24 mouse cellular contexts compared by ENCODE assay signal in the genomic region with DNA sequence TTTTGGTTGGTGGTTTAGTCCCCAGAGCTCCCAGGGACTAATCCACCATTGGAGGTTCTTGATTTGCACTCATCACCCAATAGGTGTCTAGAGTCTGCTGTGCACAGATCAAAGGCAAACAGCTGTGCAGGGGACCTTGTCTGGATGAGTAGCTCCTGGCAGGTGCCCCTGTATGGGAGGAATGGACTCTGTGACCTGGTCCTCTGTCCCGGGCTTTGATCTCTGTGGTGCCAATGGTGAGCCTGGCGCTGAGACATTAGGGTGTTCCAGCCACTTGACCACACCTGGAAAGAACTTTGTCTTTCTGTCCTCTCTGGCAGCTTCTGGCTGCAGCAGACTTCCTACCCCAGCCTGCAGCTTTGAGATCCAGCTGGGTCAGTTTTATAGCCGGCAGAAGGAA.
DNase-seq lines count a peak whose midpoint lies in the region; ATAC-seq and TF ChIP-seq lines count a peak whose summit lies in the region.
"Had no signal": no experiment of that assay in that cellular context is flagged by ENCODE, and none has a peak within 500 bp of the region (broad histone marks: within the 10 kb centered on the region; RNA-seq: fewer than 3 reads in every experiment).

No protein-coding gene starts in this region.

- peak; percentile 52 for DNase-seq in kidney, adult 11 months
- DNase-seq in kidney, postnatal 10 days, result no peak
- DNase-seq in kidney, adult 2 months, result peak; percentile 80
- no peak for DNase-seq in kidney, postnatal 14 days
- DNase-seq in kidney, adult 9 months, result peak; percentile 71
- no peak for DNase-seq in kidney, postnatal 4 days
- DNase-seq in limb, embryonic 10.5 days (ENCODE audit: low spot score), result no peak
- DNase-seq: adrenal gland, adult 8-10 months; adrenal gland, postnatal 14 days; adrenal gland, postnatal 36 days; B cell, adult 2 months; cerebellum, adult 11-12 months; cerebellum, adult 2 months; cerebellum, adult 9-10 months; cerebellum, postnatal 25 days had no signal

- no peak overlapping the region for H3K27ac ChIP-seq in kidney, adult 2 months (ENCODE audit: insufficient read depth, low read depth, low read length)
- no peak overlapping the region for H3K27ac ChIP-seq in limb, embryonic 12.5 days
- H3K27ac ChIP-seq in limb, embryonic 10.5 days, result no peak overlapping the region
- H3K27ac ChIP-seq: embryonic facial prominence, embryonic 10.5 days; embryonic facial prominence, embryonic 12.5 days; forebrain, embryonic 13.5 days had no signal

- H3K4me1 ChIP-seq in kidney, adult 2 months (ENCODE audit: control insufficient read depth, insufficient read depth, low read length), result no peaks in the 10 kb centered on the region
- H3K4me1 ChIP-seq in limb, embryonic 12.5 days (replicated peaks), result peaks cover 38% of the 10 kb centered on the region
- H3K4me1 ChIP-seq in limb, embryonic 10.5 days, result peaks cover 44% of the 10 kb centered on the region
- H3K4me1 ChIP-seq: forebrain, embryonic 13.5 days had no signal

- H3K9me3 ChIP-seq in limb, embryonic 12.5 days, result no peaks in the 10 kb centered on the region
- no peaks in the 10 kb centered on the region for H3K9me3 ChIP-seq in limb, embryonic 10.5 days (replicated peaks)
- H3K9me3 ChIP-seq: embryonic facial prominence, embryonic 10.5 days; embryonic facial prominence, embryonic 12.5 days; forebrain, embryonic 13.5 days; G1E had no signal

- TF ChIP-seq POLR2A in kidney, adult 2 months (IDR thresholded peaks at IDR 0.05; ENCODE audit: low read depth, low read length), result no peak

- no peak overlapping the region for H3K4me3 ChIP-seq in kidney, adult 2 months (ENCODE audit: insufficient read depth, low read depth, low read length)
- H3K4me3 ChIP-seq in limb, embryonic 12.5 days (replicated peaks), result no peak overlapping the region
- no peak overlapping the region for H3K4me3 ChIP-seq in limb, embryonic 10.5 days
- H3K4me3 ChIP-seq: embryonic facial prominence, embryonic 10.5 days; embryonic facial prominence, embryonic 12.5 days; forebrain, embryonic 13.5 days had no signal

- H3K36me3 ChIP-seq in kidney, adult 2 months (ENCODE audit: control insufficient read depth, insufficient read depth, low read length), result no peaks in the 10 kb centered on the region
- no peaks in the 10 kb centered on the region for H3K36me3 ChIP-seq in limb, embryonic 12.5 days
- no peaks in the 10 kb centered on the region for H3K36me3 ChIP-seq in limb, embryonic 10.5 days
- H3K36me3 ChIP-seq: embryonic facial prominence, embryonic 10.5 days; embryonic facial prominence, embryonic 12.5 days; G1E had no signal

- TF ChIP-seq CTCF in kidney, adult 2 months (conservative IDR thresholded peaks at IDR 0.05; ENCODE audit: insufficient read depth, insufficient read length, low read depth, low read length), result no peak

- H3K27me3 ChIP-seq in kidney, adult 2 months (replicated peaks; ENCODE audit: control insufficient read depth, insufficient read depth, low read length), result no peaks in the 10 kb centered on the region
- peaks cover 5% of the 10 kb centered on the region; the same call in 1 of the 2 replicates for H3K27me3 ChIP-seq in limb, embryonic 12.5 days
- peaks cover 15% of the 10 kb centered on the region for H3K27me3 ChIP-seq in limb, embryonic 10.5 days (ENCODE audit: low read depth, poor library complexity, severe bottlenecking)
- H3K27me3 ChIP-seq: CH12.LX; forebrain, embryonic 13.5 days; Patski had no signal

- H3K4me2 ChIP-seq in limb, embryonic 12.5 days, result no peak overlapping the region
- H3K4me2 ChIP-seq: embryonic facial prominence, embryonic 12.5 days; forebrain, embryonic 13.5 days had no signal

- 33% methylated on average over 3 of the region's 3 CpGs for WGBS in kidney, adult 2 months
- WGBS in limb, embryonic 12.5 days, result 51% methylated on average over 3 of the region's 3 CpGs
- 83% methylated on average over 3 of the region's 3 CpGs for WGBS in limb, embryonic 10.5 days

- 0 out of 2 replicates have a peak, but pooled peaks have one; percentile 31 for ATAC-seq in limb, embryonic 12.5 days (ENCODE audit: insufficient number of reproducible peaks, insufficient read depth, low FRiP score, low TSS enrichment, low read depth)
- ATAC-seq: activated CD4-positive, CD25-positive, alpha-beta regulatory T cell, adult 4 months; CD4-positive, CD25-positive, alpha-beta regulatory T cell, adult 4 months; forebrain, embryonic 13.5 days; Patski had no signal

- no peak overlapping the region for H3K9ac ChIP-seq in limb, embryonic 12.5 days (replicated peaks)
- H3K9ac ChIP-seq: embryonic facial prominence, embryonic 12.5 days; forebrain, embryonic 13.5 days had no signal

Comparison
In these comparisons a context has a peak if more than half of its experiments do, and no peak if none do; other contexts are left out.
1. DNase-seq: peak in kidney, adult 11 months (single experiment), kidney, adult 2 months (single experiment) and kidney, adult 9 months (single experiment); none in kidney, postnatal 10 days (single experiment), kidney, postnatal 14 days (single experiment), kidney, postnatal 4 days (0 of 2) and limb, embryonic 10.5 days (single experiment).